Mouse (Mus musculus) heart, postnatal 25 days (tissue): ENCODE measurements at regions not wholly inside any gene's neighbourhood (a gene's known extent, or its start where the extent isn't known, plus 50 kb on each side); places are given as distances from the start of the nearest gene placed in this dataset.

Experiments
- DNase-seq: peaks from one replicate; pipeline ENCODE4 v3.0.0; 2022; ENCODE audit warnings: low spot score
- intact Hi-C: fragments of 180-260 bp; cut with DNase I; formaldehyde crosslinking; loops from one replicate; pipeline ENCODE4 v1.15.1; 2025

DNA sequence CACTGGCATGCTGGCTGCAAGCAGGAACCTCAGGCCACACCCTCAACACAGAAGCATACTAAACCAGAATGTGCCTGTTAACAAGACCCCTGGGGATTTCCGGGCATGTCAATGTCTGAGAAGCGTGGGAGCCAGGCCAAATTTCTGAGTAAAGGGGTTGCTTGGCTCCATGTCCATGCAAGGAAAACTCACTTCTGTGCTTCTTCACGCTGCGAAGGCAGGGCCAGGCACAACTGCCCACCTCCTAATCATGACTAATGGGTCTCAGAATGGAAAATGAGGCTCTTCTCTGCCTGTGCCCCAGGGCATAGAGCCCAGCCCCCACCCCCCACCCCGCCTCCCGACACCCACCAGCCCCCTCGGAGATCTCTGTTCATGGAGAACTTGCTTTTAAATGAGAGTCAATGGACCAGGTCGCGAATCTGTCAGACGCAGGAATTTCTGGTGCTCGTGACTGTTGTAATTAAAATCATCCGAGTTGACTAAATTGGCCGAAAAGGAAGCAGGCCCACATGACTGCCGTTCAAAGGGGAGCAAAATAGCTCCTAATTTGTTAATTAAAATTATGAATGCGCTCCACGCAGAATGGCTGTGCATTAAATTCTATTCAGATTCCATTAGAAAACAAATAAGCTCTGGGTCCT is 152.2 kb downstream of the H2al1j start:
- intact Hi-C loops = no loop called here

GRCm38 (mm10) chrX:11482141-11482540 is 154.5 kb downstream of the H2al1j start:
- intact Hi-C loops = no loop called here
- no peak for DNase-seq

More for the DNA sequence above, 152.2 kb downstream of the H2al1j start:
- no peak for DNase-seq

DNA sequence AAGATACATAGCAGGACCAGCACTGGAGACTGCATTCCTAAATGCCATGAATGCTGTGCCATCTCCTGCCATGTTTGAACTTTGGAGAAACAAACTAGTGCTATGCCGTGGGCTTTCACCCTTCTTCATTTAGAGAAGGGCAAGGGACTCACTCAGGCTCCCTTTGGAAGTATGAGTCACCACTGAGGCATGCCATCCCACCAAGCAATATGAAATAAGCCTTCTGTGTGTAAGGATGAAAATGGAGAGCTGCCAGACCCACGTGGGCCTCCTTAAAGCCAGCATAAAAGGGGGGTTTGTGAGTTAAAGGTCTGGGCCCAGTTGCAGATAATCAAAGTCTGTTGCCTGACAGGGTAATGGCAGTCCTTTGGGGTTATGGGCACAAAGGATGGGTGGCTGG is 159.0 kb downstream of the H2al1j start:
- intact Hi-C loops = no loop called here
- no peak for DNase-seq

DNA sequence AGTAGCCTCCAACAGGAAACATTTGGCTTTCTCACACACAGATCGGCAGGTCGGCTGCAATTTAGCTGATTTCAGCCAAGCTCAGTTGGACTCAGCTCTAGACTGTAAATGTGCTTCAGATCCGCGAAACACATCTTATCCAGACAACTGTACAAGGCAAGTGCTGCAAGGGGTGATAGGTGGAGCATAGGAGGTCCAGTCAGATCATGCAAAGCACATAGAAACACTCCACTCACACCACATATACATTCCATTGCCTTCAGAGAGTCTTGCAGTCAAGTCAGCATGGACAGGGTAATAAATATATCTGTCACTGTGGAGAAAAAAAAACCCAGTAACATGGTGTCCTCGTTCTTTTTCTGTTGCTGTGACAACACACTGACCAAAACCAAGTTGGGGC is 160.3 kb downstream of the H2al1j start:
- DNase-seq = no peak
- intact Hi-C loops = no loop called here

DNA sequence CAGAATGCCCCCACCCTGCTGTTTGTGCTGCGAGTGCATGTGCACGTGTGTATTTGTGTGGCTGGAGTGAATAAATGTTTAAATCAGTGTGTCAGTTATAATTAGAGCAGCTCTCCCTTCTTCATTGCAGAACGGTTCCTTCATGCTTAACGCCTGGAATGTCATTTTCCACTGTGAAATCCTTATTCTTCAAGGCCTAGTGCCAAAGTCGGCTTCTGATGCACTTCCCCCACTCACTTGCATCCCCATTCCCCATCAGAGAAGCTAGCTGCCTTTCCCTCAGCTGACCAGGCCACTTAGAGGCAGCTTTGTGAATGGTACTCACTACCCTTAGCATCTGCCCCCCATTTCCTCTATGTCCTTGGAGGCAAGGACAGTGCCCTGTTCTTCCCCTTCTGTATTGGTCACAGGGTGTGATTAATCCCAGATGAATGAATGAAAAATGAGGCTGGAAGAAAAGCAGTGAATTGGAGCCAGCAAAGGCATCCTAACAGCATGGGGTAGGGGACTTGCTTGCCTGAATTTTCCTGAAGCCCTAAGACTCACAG is 162.6 kb downstream of the H2al1j start:
- no peak for DNase-seq
- intact Hi-C loops = loop anchor here (5.0 kb wide), 1 partner anchor 68 kb away; no protein-coding TSS in a partner anchor

GRCm38 (mm10) chrX:11491235-11491634 is 163.6 kb downstream of the H2al1j start:
- intact Hi-C loops = loop anchor here (5.0 kb wide), 1 partner anchor 69 kb away; no protein-coding TSS in a partner anchor

GRCm38 (mm10) chrX:11491676-11492391 is 164.2 kb downstream of the H2al1j start:
- no peak for DNase-seq
- intact Hi-C loops = loop anchor here (5.0 kb wide), 1 partner anchor 70 kb away; no protein-coding TSS in a partner anchor

More at GRCm38 (mm10) chrX:11491235-11491634, 163.6 kb downstream of the H2al1j start:
- DNase-seq = no peak

GRCm38 (mm10) chrX:11493526-11494245 is 166.1 kb downstream of the H2al1j start:
- intact Hi-C loops = loop anchor here (5.0 kb wide), 1 partner anchor 71 kb away; no protein-coding TSS in a partner anchor
- no peak for DNase-seq

- intact Hi-C loops = loop anchor here (5.0 kb wide), 1 partner anchor 72 kb away; no protein-coding TSS in a partner anchor
- DNase-seq = no peak
Observed at GRCm38 (mm10) chrX:11494246-11494630, 166.6 kb downstream of the H2al1j start.

- DNase-seq = no peak
- intact Hi-C loops = no loop called here
Observed at GRCm38 (mm10) chrX:11512439-11512838, 184.8 kb downstream of the H2al1j start.

GRCm38 (mm10) chrX:11512928-11513327 is 185.3 kb downstream of the H2al1j start:
- no peak for DNase-seq

GRCm38 (mm10) chrX:11523791-11524190 is 196.2 kb downstream of the H2al1j start:
- DNase-seq = no peak
- intact Hi-C loops = no loop called here

More at GRCm38 (mm10) chrX:11512928-11513327, 185.3 kb downstream of the H2al1j start:
- intact Hi-C loops = no loop called here

GRCm38 (mm10) chrX:11525326-11525725 is 197.7 kb downstream of the H2al1j start:
- DNase-seq = no peak

DNA sequence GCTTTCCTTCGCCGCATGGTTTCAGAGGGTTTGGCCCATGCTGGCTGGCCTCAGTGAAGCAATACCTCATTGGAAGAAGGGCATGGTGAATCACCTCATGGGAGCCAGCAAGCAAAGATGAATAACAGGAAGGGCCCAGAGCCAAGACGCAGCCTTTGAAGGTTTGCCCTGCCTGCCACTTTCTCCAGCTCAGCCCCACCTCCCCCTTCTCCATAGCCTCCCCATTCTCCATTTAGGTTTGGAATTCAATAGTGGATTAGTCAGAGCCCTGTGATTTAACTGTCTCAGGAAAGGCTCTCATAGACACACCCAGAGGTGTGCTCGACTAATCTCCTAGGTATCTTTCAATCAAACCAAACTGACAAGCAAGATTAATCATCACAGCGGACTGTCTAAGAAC is 201.0 kb downstream of the H2al1j start:
- DNase-seq = no peak
- intact Hi-C loops = no loop called here

More at GRCm38 (mm10) chrX:11525326-11525725, 197.7 kb downstream of the H2al1j start:
- intact Hi-C loops = no loop called here

DNA sequence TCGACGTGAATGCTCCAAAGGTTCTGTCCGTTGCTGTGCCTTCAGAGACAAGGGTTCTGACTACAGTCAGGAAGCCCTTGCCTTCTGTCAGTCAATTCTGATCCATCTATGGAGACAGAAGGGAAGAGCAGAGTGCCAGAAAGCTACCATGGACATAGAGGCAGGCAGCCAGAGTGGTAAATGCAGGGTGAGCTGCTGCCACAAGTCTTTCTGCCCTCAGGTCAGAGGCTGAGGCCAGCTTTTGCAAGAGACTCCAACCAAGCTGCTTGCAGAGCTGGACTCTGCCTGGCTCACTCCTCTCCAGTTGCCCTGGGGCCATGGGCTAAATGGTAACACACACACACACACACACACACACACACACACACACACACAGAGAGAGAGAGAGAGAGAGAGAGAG is 201.6 kb downstream of the H2al1j start:
- intact Hi-C loops = no loop called here
- no peak for DNase-seq

- intact Hi-C loops = no loop called here
- DNase-seq = no peak
Observed at GRCm38 (mm10) chrX:11532817-11533216, 205.2 kb downstream of the H2al1j start.

GRCm38 (mm10) chrX:11533871-11534270 is 206.2 kb downstream of the H2al1j start:
- no peak for DNase-seq
- intact Hi-C loops = no loop called here

GRCm38 (mm10) chrX:11541011-11541410 is 213.4 kb downstream of the H2al1j start:
- intact Hi-C loops = no loop called here
- DNase-seq = no peak

- DNase-seq = no peak
- intact Hi-C loops = no loop called here
Observed at GRCm38 (mm10) chrX:11550164-11550851, 222.7 kb downstream of the H2al1j start.

GRCm38 (mm10) chrX:11552177-11552576 is 224.6 kb downstream of the H2al1j start:
- no peak for DNase-seq
- intact Hi-C loops = no loop called here
